Mouse (Mus musculus) MEL (cell line): ENCODE measurements around the gene Ppp1r1b.

Experiments
- GATA1 ChIP-seq: IDR thresholded peaks from 2 replicates; pipeline ENCODE4 v1.6.1; 2011; ENCODE audit warnings: low read depth, low read length, improper control_type of control experiment
- HCFC1 ChIP-seq: IDR thresholded peaks from 2 replicates; pipeline ENCODE4 v1.6.1; 2012; ENCODE audit warnings: low read depth, mild to moderate bottlenecking, inconsistent platforms, low read length, improper control_type of control experiment, moderate library complexity
- MEF2A ChIP-seq: IDR thresholded peaks from 2 replicates; pipeline ENCODE4 v1.6.1; 2014; ENCODE audit warnings: low read depth, mild to moderate bottlenecking, inconsistent platforms, low read length, improper control_type of control experiment; ENCODE audit not compliant: poor library complexity, insufficient replicate concordance, severe bottlenecking; ENCODE audit errors: extremely low read depth

DNA sequence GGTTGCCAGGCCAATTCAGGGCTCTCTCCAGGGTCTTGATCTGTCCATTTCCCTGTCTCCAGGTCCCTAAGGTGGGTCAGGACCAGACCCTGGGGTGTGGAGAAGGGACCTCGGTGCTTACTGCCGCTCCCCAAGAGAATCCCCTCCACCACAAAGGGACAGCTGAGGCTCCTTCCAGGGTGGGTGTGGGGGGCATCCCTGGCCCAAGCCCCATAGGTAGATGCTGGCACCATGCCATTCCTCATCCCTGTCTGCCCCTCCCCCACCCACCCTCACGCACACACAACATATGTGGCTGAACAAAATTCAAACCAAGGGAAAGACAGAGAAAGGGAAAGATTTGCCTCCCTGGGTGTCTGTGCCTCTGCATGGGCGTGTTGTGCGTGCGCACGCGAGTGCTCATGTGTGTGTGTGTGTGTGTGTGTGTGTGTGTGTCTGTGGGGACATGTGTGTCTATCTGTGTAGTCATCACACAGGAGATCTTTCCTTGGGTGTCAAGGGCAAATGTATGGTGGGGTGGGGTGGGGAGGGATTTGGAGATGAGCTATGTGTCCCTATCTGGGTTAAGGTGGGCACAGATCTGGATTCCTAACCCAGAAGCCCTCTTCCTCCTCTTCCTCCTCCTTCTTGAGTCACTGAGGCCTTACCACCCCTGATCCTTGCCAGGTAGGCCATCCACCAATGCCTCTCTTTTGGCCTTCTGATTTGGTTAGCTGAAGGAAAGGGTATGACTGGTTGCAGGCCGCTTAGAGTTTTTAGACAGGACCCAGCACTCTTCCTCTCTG, 18.1 kb upstream of the Ppp1r1b start:
- TF ChIP-seq GATA1 (no peak), MEF2A (no peak), HCFC1 (no peak)
